Mouse (Mus musculus): ENCODE results near the gene 4930579F01Rik.

4930579F01Rik gene

DNA sequence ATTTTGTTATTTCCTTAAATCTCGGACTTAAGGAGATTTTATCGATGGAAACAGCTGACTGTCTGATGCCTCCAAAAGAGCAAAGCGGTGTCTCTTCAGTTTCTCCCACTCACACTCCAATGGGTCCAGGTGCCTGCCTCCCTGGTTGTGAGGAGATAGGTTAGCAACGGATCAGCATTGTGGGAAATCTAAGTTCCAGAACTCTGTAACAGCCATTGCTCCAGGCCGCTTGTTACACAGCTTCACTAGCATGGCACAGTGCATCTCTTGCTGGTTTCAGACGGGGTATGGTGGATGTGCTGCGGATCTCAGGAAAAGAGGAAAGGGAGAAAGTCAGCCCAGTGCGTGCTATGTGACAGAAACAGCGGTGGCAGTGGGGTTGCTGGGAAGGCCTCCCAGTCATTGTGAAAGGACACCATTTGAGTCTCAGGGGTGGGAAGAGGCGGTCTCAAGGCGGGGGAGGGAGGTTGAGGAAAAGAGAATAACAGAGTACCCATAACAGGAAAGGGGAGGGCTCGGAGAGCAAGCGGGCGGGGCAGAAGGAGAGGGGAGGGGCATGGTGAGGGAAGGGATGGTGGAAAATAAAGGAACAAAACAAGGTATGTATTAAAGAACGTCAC lies at the start of gene 4930579F01Rik:
Gene 4930579F01Rik, minus strand, starts transcription at position 143 of the 620 bp plus-strand sequence.
- ChIA-PET POLR2A (interaction anchor here in 1 of 4 experiments (0.8 kb wide), 1 partner anchor 13 kb away, joined by 3 read pairs; no protein-coding TSS in a partner anchor), CTCF (interaction anchor here in 1 of 4 experiments (0.7 kb wide), 1 partner anchor 60 kb away, joined by 3 read pairs; no protein-coding TSS in a partner anchor)

- POLR2A ChIA-PET: no interaction called here
Measured at GRCm38 (mm10) chr3:138242933-138243332, 49.3 kb upstream of the 4930579F01Rik start.

GRCm38 (mm10) chr3:138242021-138242726 lies 48.5 kb upstream of the 4930579F01Rik start:
- CTCF ChIA-PET: interaction anchor here in 1 of 4 experiments (0.5 kb wide), 1 partner anchor 46 kb away, joined by 4 read pairs; no protein-coding TSS in a partner anchor
- POLR2A ChIA-PET: no interaction called here

More at GRCm38 (mm10) chr3:138242933-138243332, 49.3 kb upstream of the 4930579F01Rik start:
- CTCF ChIA-PET: no interaction called here

- ChIA-PET POLR2A (interaction anchor here in 1 of 4 experiments (0.7 kb wide), 1 partner anchor 76 kb away, joined by 6 read pairs; no protein-coding TSS in a partner anchor), CTCF (interaction anchor here in 1 of 4 experiments (0.5 kb wide), 1 partner anchor 47 kb away, joined by 4 read pairs; no protein-coding TSS in a partner anchor)
Measured at GRCm38 (mm10) chr3:138241371-138241770, 47.7 kb upstream of the 4930579F01Rik start.

GRCm38 (mm10) chr3:138240942-138241341 lies 47.3 kb upstream of the 4930579F01Rik start:
- ChIA-PET POLR2A (interaction anchor here in 1 of 4 experiments (0.7 kb wide), 1 partner anchor 76 kb away, joined by 6 read pairs; no protein-coding TSS in a partner anchor), CTCF (interaction anchor here in 3 of 4 experiments (0.6 to 0.7 kb wide), 3 partner anchors 51 to 250 kb away, joined by 3 read pairs; no protein-coding TSS in a partner anchor)

DNA sequence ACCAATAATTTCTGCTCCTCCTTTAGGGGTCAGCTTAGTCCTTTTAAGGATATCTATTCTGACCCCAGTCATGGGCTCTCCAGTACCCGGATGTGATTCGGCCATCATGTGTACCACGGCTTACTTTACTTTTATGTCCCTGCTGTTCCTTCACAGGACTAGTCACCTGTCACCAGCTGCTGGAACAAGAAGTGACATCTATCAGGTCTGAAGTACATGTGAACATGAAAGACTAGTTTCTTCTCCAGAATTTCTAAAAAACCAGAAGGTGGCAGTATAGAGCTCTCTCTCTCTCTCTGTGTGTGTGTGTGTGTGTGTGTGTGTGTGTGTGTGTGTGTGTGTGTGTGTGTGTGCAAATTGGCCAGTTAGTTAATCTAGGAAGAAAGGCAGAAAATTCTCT lies 46.8 kb upstream of the 4930579F01Rik start:
- POLR2A ChIA-PET: no interaction called here
- CTCF ChIA-PET: interaction anchor here (0.6 to 1.8 kb wide), 6 partner anchors 42 to 249 kb away, joined by 3 to 7 read pairs (median 4); no protein-coding TSS in a partner anchor

- ChIA-PET POLR2A (no interaction called here), CTCF (interaction anchor here in 2 of 4 experiments (0.9 to 1.8 kb wide), 3 partner anchors 41 to 72 kb away, joined by 4 to 5 read pairs (median 5); no protein-coding TSS in a partner anchor)
Measured at GRCm38 (mm10) chr3:138239461-138239860, 45.8 kb upstream of the 4930579F01Rik start.

DNA sequence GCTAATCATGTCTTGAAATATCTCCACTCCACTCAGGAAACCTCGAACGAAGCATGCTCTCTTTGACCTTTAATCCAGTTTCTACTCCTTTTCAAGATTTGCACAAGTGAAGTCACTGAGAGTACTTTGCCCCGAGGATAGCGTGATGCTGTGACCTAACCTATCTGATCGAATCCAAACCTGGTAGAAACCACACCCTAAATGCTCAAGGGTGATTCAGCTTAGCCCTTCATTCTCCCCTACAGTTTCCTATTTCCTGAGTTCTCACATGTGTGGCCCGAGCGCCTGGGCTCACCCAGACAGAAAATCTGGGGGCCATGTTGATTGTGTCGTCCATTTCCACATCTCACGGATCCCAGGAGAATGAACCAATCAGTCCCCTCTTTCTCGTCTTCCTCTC lies 44.4 kb upstream of the 4930579F01Rik start:
- POLR2A ChIA-PET: interaction anchor here in 1 of 4 experiments (0.6 to 0.7 kb wide), 2 partner anchors 128 to 283 kb away, joined by 4 read pairs; no protein-coding TSS in a partner anchor
- CTCF ChIA-PET: interaction anchor here in 1 of 4 experiments (1.4 kb wide), 1 partner anchor 39 kb away, joined by 3 read pairs; no protein-coding TSS in a partner anchor

DNA sequence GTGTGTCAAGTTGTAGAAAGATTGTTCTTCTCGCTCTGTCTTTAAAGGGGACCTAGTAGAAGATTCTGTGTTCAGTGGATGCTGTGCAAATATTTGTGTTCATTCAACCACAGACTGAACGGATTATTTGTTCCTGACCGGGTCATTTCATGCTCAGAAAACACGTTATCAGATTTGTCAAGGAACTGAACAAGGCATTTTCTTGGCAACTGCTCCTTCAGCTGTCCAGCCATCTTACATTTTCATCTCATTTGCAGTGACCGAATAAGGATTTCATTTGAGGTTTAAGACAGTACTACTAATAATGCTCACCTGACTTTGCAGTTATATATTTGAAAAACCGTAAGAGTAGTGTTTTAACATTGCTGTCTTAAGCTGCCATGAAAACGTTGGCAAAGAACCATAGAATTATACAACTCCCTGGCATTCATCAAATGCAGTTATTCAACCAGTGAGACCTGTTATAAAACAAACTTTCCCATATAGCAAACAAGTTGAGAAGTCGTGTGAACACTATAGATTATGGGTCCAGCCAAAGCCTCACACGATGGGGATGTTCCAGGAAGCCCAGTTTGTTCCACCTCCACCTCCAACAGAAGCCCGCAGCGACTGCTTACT lies 43.0 kb upstream of the 4930579F01Rik start:
- POLR2A ChIA-PET: no interaction called here
- CTCF ChIA-PET: no interaction called here

DNA sequence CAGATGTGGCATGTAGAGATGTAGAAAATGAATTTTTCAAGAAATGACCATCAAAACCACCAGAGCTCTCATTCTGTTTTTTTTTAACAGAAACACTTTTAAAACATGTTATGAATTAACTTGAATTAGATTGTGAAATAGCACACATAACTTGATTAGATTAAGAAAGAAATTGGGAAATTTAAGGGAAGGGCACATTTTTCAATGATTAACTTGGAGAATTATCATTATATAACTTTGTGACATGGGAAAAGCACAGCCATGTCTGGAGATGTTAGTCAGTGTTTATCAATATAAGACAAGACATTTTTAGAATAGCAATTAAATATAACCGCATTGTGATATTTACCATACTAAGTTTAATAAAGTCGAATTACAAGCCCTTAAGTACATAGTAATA lies 37.9 kb upstream of the 4930579F01Rik start:
- ChIA-PET POLR2A (no interaction called here), CTCF (no interaction called here)

DNA sequence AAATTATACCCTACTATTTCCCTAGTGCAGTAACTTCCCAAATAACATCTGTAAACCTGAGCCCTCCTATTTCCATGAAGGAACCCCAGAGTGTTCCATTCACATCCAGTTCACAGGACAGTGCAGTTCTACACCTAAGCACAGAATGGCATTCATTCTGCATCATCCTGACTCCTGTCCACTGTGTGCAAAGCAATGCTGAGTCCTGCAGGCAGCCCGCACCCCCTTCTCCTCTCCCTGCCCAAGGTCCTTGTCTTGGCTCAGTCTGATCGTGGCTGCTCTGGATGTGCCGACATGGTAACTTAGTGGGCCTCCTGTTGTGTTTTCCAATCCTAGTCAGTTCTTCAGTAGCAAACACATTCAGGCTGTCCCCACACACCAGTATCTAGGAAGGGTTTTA lies 36.6 kb upstream of the 4930579F01Rik start:
- ChIA-PET POLR2A (no interaction called here), CTCF (no interaction called here)

DNA sequence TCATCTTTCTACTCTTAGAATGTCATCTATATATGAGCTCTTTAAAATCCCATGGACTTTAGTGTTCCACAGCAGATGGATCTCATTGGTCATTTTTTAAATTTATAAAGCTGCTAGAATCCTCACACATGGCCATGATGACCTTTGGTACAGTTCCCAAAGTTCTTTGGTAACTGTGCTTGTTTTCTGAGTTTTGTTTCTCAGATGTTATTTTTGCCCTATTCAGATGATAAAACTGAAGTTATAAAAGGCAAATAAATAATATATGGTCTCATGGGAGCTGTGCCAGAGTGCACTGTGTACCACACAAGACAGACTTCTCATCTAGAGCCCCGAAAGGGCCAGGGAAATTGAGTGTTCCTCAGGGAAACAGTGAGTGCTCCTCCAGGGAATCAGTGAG lies 35.8 kb upstream of the 4930579F01Rik start:
- ChIA-PET CTCF (no interaction called here), POLR2A (no interaction called here)

DNA sequence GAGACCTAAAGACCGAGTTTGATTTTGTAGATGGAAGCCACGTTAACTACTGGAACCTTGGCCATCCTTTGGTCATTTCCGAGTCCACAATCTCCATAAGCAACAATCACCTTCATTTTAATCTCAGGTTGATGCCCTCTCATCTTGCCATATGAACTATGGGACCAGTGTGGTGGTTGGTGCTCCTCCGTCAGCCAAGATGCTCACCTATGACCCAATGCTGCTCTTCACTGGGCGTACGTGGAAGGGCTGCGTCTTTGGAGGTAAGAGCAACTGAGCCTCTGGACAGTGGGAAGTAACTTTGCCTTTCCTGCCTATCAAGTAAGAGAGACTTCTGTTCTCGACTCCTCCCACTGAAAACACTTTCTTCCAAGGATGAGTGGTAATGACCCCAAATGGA lies 34.2 kb upstream of the 4930579F01Rik start:
- ChIA-PET CTCF (no interaction called here), POLR2A (interaction anchor here in 2 of 4 experiments (0.6 to 1.1 kb wide), 2 partner anchors 13 to 17 kb away, joined by 3 to 7 read pairs; no protein-coding TSS in a partner anchor)

- CTCF ChIA-PET: interaction anchor here in 1 of 4 experiments (0.5 kb wide), 1 partner anchor 1116 kb away, joined by 4 read pairs; no protein-coding TSS in a partner anchor
- POLR2A ChIA-PET: no interaction called here
Measured at GRCm38 (mm10) chr3:138227082-138227481, 33.5 kb upstream of the 4930579F01Rik start.

DNA sequence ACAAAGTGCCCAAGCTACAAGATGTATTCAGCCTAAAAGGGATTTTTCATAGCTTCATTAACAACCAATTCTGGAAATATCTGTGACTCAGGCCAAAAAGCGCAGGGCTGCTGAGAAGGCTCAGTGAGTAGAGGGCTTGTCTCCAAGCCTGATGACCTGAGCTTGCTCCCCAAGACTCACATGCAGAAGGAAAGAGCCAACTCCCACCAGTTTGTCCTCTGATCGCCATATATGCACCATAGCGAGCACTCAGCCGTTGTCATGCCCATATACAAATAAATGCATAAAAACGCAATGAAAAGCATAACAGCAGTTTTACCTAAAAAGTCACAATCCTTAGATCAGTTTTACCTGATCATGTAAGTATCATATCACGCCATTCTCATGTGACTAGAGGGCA lies 32.9 kb upstream of the 4930579F01Rik start:
- ChIA-PET CTCF (interaction anchor here in 1 of 4 experiments (0.5 kb wide), 1 partner anchor 1116 kb away, joined by 4 read pairs; no protein-coding TSS in a partner anchor), POLR2A (no interaction called here)

GRCm38 (mm10) chr3:138225853-138226252 lies 32.2 kb upstream of the 4930579F01Rik start:
- ChIA-PET POLR2A (interaction anchor here in 1 of 4 experiments (0.7 kb wide), 1 partner anchor 48 kb away, joined by 3 read pairs; no protein-coding TSS in a partner anchor), CTCF (interaction anchor here in 1 of 4 experiments (1.4 kb wide), 1 partner anchor 28 kb away, joined by 3 read pairs; no protein-coding TSS in a partner anchor)

DNA sequence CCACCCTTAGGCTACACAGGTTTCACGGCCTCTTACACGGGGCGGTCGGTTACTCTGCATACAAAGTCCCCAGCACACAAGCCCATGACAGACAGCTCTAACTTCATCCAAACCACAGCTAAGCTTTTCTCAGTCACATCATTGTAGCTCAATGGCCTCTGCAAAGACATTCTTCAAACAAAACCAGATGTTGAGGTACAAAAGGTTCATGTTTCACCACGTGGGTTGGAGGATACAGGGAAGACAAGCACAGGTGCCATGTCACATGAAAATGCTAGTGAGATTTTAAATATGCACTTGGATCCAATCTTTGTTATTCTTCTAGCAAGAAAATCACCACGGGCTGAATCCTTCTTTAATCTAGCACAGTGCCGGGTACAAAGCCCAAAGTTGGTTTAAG lies 31.7 kb upstream of the 4930579F01Rik start:
- CTCF ChIA-PET: interaction anchor here in 1 of 4 experiments (1.4 kb wide), 1 partner anchor 27 kb away, joined by 3 read pairs; no protein-coding TSS in a partner anchor
- POLR2A ChIA-PET: interaction anchor here in 1 of 4 experiments (0.7 kb wide), 1 partner anchor 48 kb away, joined by 3 read pairs; no protein-coding TSS in a partner anchor

DNA sequence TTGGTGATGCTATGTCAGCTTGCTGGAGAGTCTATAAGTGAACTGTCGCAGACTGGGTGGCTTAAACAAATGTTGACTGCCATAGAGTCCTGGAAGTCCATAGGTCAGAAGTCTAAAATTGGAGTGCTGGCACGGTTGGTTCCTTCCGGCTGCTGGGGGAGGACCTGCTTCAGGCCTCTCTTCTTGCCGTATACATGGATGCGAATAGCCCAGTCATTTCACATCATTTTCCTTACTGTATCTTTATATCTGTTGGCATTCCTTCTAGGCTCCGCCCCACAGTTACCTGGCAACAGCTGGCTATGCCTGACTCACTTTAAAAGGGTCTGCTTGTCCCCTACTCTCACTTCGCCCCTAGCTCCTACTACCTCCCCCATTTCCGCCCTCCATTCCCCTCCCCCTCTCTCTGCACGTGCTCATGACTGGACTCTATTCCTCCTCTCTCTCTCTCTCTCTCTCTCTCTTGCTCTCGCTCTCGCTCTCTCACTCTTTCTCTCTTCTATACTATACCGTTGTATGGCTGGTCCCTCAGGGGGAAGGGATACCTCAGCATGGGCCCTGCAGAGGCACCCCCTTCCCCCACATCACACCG lies 30.8 kb upstream of the 4930579F01Rik start:
- POLR2A ChIA-PET: interaction anchor here in 2 of 4 experiments (1.1 to 1.5 kb wide), 2 partner anchors 28 to 360 kb away, joined by 3 read pairs; partner anchors contain the start of gene H2afz (in 1 of the 2)
- CTCF ChIA-PET: interaction anchor here in 1 of 4 experiments (1.4 kb wide), 1 partner anchor 26 kb away, joined by 3 read pairs; no protein-coding TSS in a partner anchor

Measured in embryonic stem cell, embryonic (primary cell).